Mouse (Mus musculus) G1E (cell line): ENCODE data around the gene Atoh7. TPM values are rescaled to one million over a fixed set of nuclear protein-coding genes. Genes with fewer than 3 reads are reported as not detected.
"Not testable (repeated sequence)": the region's sequence is repeated elsewhere in the genome, so short reads cannot be mapped to it uniquely, and the experiment has no call there.

Experiments used
- ATAC-seq: 2 replicates; pipeline ENCODE4 v1.8.0; 2016; ENCODE audit warnings: mild to moderate bottlenecking; ENCODE audit not compliant: insufficient number of reproducible peaks, poor library complexity, low FRiP score, severe bottlenecking; ENCODE audit errors: extremely low read depth
- DNase-seq: peaks from one replicate; pipeline ENCODE4 v3.0.0; 2012; ENCODE audit warnings: low spot score
- H3K27me3 ChIP-seq: 2 replicates; pipeline ENCODE4 v1.6.1; 2012; ENCODE audit warnings: mild to moderate bottlenecking, low read length, inconsistent platforms; ENCODE audit not compliant: insufficient read depth
- H3K36me3 ChIP-seq: replicated peaks from 2 replicates; pipeline ENCODE3; 2012; ENCODE audit warnings: mild to moderate bottlenecking, inconsistent platforms
- H3K4me1 ChIP-seq: 2 replicates; pipeline ENCODE4 v1.6.1; 2012; ENCODE audit warnings: low read depth, low read length, inconsistent platforms, mixed read lengths; ENCODE audit not compliant: insufficient read depth
- H3K4me3 ChIP-seq: 2 replicates; pipeline ENCODE4 v1.5.1; 2012; ENCODE audit warnings: low read depth, mild to moderate bottlenecking, inconsistent platforms, low read length, moderate library complexity, mixed read lengths
- H3K9me3 ChIP-seq: replicated peaks from 2 replicates; pipeline ENCODE4 v1.6.1; 2012; ENCODE audit warnings: inconsistent platforms
- CTCF ChIP-seq: IDR thresholded peaks from 2 replicates; pipeline ENCODE4 v1.5.1; 2012; ENCODE audit warnings: low read depth, low read length, inconsistent platforms, mixed read lengths
- GATA1 ChIP-seq: IDR thresholded peaks from 2 replicates; pipeline ENCODE4 v1.6.1; 2012; ENCODE audit warnings: borderline replicate concordance, low read length, inconsistent platforms, mixed read lengths
- GATA2 ChIP-seq: IDR thresholded peaks from 2 replicates; pipeline ENCODE4 v1.6.1; 2012; ENCODE audit warnings: low read depth, low read length, inconsistent platforms, borderline replicate concordance
- POLR2AphosphoS5 ChIP-seq: IDR thresholded peaks from 2 replicates; pipeline ENCODE4 v1.6.1; 2012; ENCODE audit warnings: low read depth, low read length, inconsistent platforms; ENCODE audit not compliant: insufficient replicate concordance
- TAL1 ChIP-seq: conservative IDR thresholded peaks from 2 replicates; pipeline ENCODE4 v1.6.1; 2012; ENCODE audit warnings: low read depth, low read length, inconsistent platforms, mixed read lengths
- polyA plus RNA-seq: library from polyadenylated mRNA; stranded (reverse); fragments of >175 nt; gene quantifications from 2 replicates; pipeline ENCODE4 v1.2.3, GENCODE M21; 2012
- total RNA-seq, 2 experiments: library from RNA; stranded (forward) in 1 of 2; stranded (reverse) in 1 of 2; fragments of 200-1000 nt in 1 of 2; fragments of >200 nt in 1 of 2; fragmentation: Nextera tagmentation in 1 of 2; gene quantifications; 2 replicates each; pipeline ENCODE4 v1.2.3; 2014 to 2017

The Atoh7 gene
- not detected in 2 replicates for total RNA-seq (2014; fragmentation: Nextera tagmentation)
- total RNA-seq (2017), result not detected in 2 replicates
- not detected in 2 replicates for polyA plus RNA-seq

GRCm38 (mm10) chr10:63099521-63099920 is at the start of gene Atoh7:
Gene Atoh7 (plus strand): TSS chr10:63099651.
- no peak within 1 kb of the TSS for H3K4me3 ChIP-seq
- no peaks in the 10 kb centered on the region for H3K4me1 ChIP-seq
- TF ChIP-seq GATA2 (no peak), POLR2AphosphoS5 (no peak), CTCF (no peak), TAL1 (no peak), GATA1 (no peak)
- ATAC-seq, result no peak
- H3K9me3 ChIP-seq, result no peaks in the 10 kb centered on the region
- H3K36me3 ChIP-seq, result no peaks in the 10 kb centered on the region
- peaks cover 3% of the 10 kb centered on the region; the same call in 1 of the 2 replicates for H3K27me3 ChIP-seq
- DNase-seq, result no peak

GRCm38 (mm10) chr10:63051267-63051666 is 48.2 kb upstream of the Atoh7 start:
- no peaks in the 10 kb centered on the region for H3K27me3 ChIP-seq
- no peak overlapping the region for H3K4me3 ChIP-seq
- no peaks in the 10 kb centered on the region for H3K9me3 ChIP-seq
- H3K4me1 ChIP-seq, result no peaks in the 10 kb centered on the region
- no peak for TF ChIP-seq GATA1
- TF ChIP-seq GATA2, result no peak
- TF ChIP-seq POLR2AphosphoS5, result no peak
- no peak for TF ChIP-seq CTCF
- TF ChIP-seq TAL1, result no peak
- DNase-seq, result no peak
- H3K36me3 ChIP-seq, result no peaks in the 10 kb centered on the region
- ATAC-seq, result no peak

GRCm38 (mm10) chr10:63052011-63052410 is 47.4 kb upstream of the Atoh7 start:
- H3K9me3 ChIP-seq, result no peaks in the 10 kb centered on the region
- TF ChIP-seq GATA1 (no peak), POLR2AphosphoS5 (no peak), TAL1 (no peak), GATA2 (no peak), CTCF (no peak)
- no peak for ATAC-seq

DNA sequence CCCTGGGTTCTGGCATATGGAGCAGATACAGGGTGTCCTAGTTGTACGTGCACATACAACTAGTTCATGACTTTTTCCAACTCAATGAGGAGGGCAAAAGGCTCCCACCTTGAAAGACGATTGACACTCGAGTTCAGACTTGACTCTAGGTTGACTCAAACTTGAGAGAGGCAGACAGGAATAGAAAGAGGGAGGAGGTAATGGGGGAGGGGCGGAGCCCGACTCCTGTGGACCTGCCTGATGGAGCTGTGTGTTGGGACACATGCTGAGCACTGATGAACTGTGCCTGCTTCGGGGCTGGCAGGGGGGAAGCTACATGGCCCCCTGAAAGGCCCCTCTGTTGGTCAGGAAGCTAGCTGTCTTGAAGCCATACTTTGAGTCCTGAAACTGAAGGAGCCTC is 46.4 kb upstream of the Atoh7 start:
- no peaks in the 10 kb centered on the region for H3K27me3 ChIP-seq
- ATAC-seq (no peak), DNase-seq (no peak)
- H3K9me3 ChIP-seq, result no peaks in the 10 kb centered on the region
- TF ChIP-seq TAL1, result no peak
- no peak overlapping the region for H3K4me3 ChIP-seq
- no peaks in the 10 kb centered on the region for H3K36me3 ChIP-seq
- no peaks in the 10 kb centered on the region for H3K4me1 ChIP-seq

More at GRCm38 (mm10) chr10:63052011-63052410, 47.4 kb upstream of the Atoh7 start:
- no peaks in the 10 kb centered on the region for H3K36me3 ChIP-seq
- H3K27me3 ChIP-seq, result no peaks in the 10 kb centered on the region
- H3K4me3 ChIP-seq, result no peak overlapping the region
- H3K4me1 ChIP-seq, result no peaks in the 10 kb centered on the region
- DNase-seq, result no peak

GRCm38 (mm10) chr10:63054071-63054470 is 45.4 kb upstream of the Atoh7 start:
- H3K4me1 ChIP-seq, ATAC-seq, H3K36me3 ChIP-seq, H3K4me3 ChIP-seq, DNase-seq, H3K9me3 ChIP-seq, H3K27me3 ChIP-seq: not testable (repeated sequence)

GRCm38 (mm10) chr10:63054586-63054985 is 44.9 kb upstream of the Atoh7 start:
- no peak for ATAC-seq
- Histone ChIP-seq H3K27me3 (no peaks in the 10 kb centered on the region), H3K9me3 (no peaks in the 10 kb centered on the region), H3K4me1 (no peaks in the 10 kb centered on the region), H3K4me3 (no peak overlapping the region), H3K36me3 (no peaks in the 10 kb centered on the region)
- no peak for DNase-seq
- TF ChIP-seq CTCF, result no peak
- TF ChIP-seq GATA2, result no peak
- no peak for TF ChIP-seq TAL1
- TF ChIP-seq POLR2AphosphoS5, result no peak
- TF ChIP-seq GATA1, result no peak

DNA sequence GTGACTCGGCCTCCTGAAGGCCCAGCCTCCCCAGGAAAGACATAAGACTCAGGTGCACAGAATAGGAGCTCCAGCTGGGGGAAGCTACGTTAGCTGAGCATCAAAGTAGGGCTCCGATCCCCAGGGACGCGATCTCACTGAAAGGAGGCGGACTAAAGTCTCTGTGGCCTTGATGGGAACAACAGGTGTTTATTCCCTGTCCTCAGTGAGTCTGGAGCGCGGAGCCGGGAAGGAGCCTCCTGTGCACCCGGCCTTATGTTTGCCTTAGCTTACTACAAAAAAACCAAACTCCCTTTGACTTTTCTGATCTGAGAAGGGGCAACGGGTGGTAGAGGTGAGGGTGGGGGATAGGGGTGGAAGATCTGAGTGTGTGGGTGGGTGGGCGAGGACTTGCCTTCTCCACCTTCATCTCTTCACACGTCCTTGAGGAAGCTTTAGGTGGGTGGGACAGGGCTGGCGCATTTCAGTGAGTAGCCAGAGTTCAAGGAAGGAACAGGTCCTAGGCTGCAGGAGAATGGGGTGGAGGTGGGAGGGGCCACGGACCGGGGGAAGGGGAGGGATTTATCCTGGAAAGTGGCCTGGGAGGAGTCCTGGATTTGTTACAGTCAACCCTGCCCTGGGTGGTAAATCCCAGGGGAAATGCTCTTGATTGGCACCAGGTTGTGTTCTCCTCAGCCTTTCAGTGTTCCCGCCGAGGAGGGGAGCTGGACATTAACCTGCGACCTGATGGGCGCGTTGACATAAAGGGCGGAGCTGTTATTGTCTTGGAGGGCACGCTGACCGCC is 42.3 kb upstream of the Atoh7 start:
- TF ChIP-seq GATA1, result no peak
- DNase-seq, result no peak
- H3K36me3 ChIP-seq, result no peaks in the 10 kb centered on the region
- H3K4me1 ChIP-seq, result no peaks in the 10 kb centered on the region
- no peak overlapping the region for H3K4me3 ChIP-seq
- no peak for ATAC-seq
- H3K9me3 ChIP-seq, result no peaks in the 10 kb centered on the region
- peaks cover 3% of the 10 kb centered on the region; the same call in 1 of the 2 replicates for H3K27me3 ChIP-seq
